Mouse (Mus musculus) stomach, embryonic 16.5 days (tissue): ENCODE measurements at regions not wholly inside any gene's neighbourhood (a gene's known extent, or its start where the extent isn't known, plus 50 kb on each side); places are given as distances from the start of the nearest gene placed in this dataset.
A peak's percentile ranks its signal among the peaks of the same experiment; 100 is the strongest.

Source experiments
- ATAC-seq: fragments of 200-750 bp; cut with Nextera tagmentation; 2 replicates; pipeline ENCODE4 v1.8.0; 2017; ENCODE audit warnings: moderate number of reproducible peaks, moderate TSS enrichment; ENCODE audit not compliant: insufficient read depth, low FRiP score
- H3K27ac ChIP-seq: fragments of 300-500 bp; sonication (generic); 2 replicates; pipeline ENCODE4 v1.5.1; 2014; ENCODE audit warnings: low read length
- H3K27me3 ChIP-seq: fragments of 300-500 bp; sonication (generic); 2 replicates; pipeline ENCODE4 v1.6.1; 2014; ENCODE audit warnings: low read length, control low read depth, mixed read lengths; ENCODE audit not compliant: control insufficient read depth, insufficient read depth
- H3K36me3 ChIP-seq: fragments of 300-500 bp; sonication (generic); 2 replicates; pipeline ENCODE4 v1.6.1; 2014; ENCODE audit warnings: low read length; ENCODE audit not compliant: control insufficient read depth, insufficient read depth
- H3K4me1 ChIP-seq: fragments of 300-500 bp; sonication (generic); 2 replicates; pipeline ENCODE4 v1.6.1; 2014; ENCODE audit warnings: low read length, control low read depth, mixed read lengths; ENCODE audit not compliant: control insufficient read depth, insufficient read depth
- H3K4me2 ChIP-seq: fragments of 300-500 bp; sonication (generic); 2 replicates; pipeline ENCODE4 v1.6.1; 2014; ENCODE audit warnings: low read depth, low read length, mixed read lengths
- H3K4me3 ChIP-seq: fragments of 300-500 bp; sonication (generic); replicated peaks from 2 replicates; pipeline ENCODE4 v1.5.1; 2014; ENCODE audit warnings: mild to moderate bottlenecking, low read length
- H3K9ac ChIP-seq: fragments of 300-500 bp; sonication (generic); 2 replicates; pipeline ENCODE4 v1.6.1; 2014; ENCODE audit warnings: low read length
- H3K9me3 ChIP-seq: fragments of 300-500 bp; sonication (generic); replicated peaks from 2 replicates; pipeline ENCODE4 v1.6.1; 2016; ENCODE audit warnings: low read length, control low read depth; ENCODE audit not compliant: control insufficient read depth
- WGBS: fragments of 180-500 bp; shearing (Covaris S2); extraction: QIAGEN DNeasy Blood & Tissue Kit; methylation state at CpG from one replicate; pipeline ENCODE4 v1.1.7; 2014; 5-methylcytosine and 5-hydroxymethylcytosine counted together

DNA sequence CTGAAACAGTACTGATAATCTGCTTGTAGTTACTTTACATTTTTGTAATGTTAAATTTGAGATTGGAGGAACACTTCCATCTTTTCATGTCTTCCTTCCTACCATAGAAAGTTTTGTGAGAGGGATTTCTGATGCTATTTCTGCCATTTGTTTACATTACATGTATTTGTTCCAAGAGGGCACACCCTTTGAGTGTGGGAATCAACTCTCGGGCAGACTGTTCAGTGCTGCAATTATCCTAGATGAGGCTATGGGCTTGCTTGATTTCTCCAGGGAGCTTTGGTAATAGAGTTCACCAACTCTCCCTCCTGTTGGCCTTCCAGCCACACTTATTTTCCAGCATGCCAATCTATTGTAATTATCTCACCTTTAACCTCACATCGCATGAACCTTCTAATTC, 52.4 kb downstream of the Gm13691 start:
- Histone ChIP-seq H3K36me3 (no peaks in the 10 kb centered on the region), H3K27ac (no peak overlapping the region), H3K4me1 (no peaks in the 10 kb centered on the region), H3K27me3 (no peaks in the 10 kb centered on the region), H3K9ac (no peak overlapping the region), H3K4me3 (no peak overlapping the region), H3K9me3 (no peaks in the 10 kb centered on the region), H3K4me2 (no peak overlapping the region)
- no peak for ATAC-seq
- WGBS = 39% methylated on average over 2 of the region's 2 CpGs

DNA sequence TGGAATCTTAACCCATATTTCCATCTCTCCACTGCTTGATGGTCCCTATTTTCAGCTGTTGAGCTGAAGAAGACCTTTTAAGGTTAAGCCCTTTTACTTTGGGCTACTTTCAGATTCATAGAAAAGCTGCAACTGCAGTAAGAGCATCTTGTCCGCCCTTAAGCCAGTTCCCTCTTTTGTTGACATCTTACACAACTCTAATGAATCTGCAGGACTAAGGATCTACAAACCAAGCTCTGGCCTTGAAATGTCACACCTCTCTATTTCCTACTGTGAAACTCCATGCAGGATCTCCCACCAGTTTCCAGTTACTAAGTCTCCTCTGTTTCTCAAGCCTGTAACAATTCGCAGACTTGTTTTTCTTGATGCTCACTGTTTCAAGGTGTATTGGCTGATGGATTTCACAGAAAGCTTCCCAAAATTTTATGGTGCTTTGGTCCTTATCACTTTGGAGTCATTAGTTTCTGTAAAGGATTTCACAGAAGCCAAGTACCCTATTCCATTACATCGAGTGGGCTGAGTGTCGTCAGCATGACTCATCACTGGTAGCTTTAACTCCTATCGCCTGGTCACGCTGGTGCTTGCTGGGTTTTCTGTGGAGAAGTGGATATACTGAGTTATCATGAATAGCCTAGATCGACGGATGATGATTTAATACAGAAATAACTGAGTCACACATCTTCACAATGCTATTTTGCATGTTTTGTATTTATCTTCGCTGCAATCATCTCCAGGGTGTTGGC, 58.2 kb downstream of the Gm13691 start:
- Histone ChIP-seq H3K4me3 (no peak overlapping the region), H3K36me3 (no peaks in the 10 kb centered on the region), H3K27me3 (no peaks in the 10 kb centered on the region), H3K9me3 (no peaks in the 10 kb centered on the region), H3K4me1 (0 out of 2 replicates have a peak, but pooled peaks cover 2% of the 10 kb centered on the region), H3K4me2 (no peak overlapping the region), H3K27ac (no peak overlapping the region; the same call in none of the 2 replicates), H3K9ac (no peak overlapping the region)
- peak; percentile 40; the same call in 1 of the 2 replicates for ATAC-seq
- WGBS = 69% methylated on average over 9 of the region's 9 CpGs

DNA sequence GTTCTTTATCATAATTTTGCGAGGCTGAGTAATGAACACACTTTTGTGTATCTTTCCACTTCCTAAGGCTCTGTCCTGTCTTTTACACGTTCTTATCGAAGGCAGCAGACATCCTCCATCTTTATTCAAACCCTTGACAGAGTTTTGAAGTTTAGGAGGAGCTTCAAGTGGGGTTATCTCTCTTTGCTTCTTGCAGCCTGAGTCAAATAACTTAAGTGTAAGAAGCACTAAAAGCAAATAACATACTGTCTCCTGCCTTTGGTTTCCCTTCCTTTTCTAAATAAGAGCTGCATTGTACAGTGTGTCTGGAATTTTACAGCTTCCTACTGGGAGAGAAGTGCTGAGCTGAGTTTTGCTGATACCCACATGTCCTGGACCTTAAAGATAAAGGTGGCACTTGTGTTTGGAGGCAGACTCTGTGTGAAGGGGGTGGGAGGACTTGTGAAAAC, 61.6 kb downstream of the Gm13691 start:
- Histone ChIP-seq H3K36me3 (no peaks in the 10 kb centered on the region), H3K9me3 (no peaks in the 10 kb centered on the region), H3K27me3 (no peaks in the 10 kb centered on the region), H3K4me1 (0 out of 2 replicates have a peak, but pooled peaks cover 2% of the 10 kb centered on the region), H3K4me2 (no peak overlapping the region), H3K9ac (no peak overlapping the region), H3K27ac (no peak overlapping the region), H3K4me3 (no peak overlapping the region)
- 0 out of 2 replicates have a peak, but pooled peaks have one; percentile 66 for ATAC-seq
- 34% methylated on average over 3 of the region's 3 CpGs for WGBS

DNA sequence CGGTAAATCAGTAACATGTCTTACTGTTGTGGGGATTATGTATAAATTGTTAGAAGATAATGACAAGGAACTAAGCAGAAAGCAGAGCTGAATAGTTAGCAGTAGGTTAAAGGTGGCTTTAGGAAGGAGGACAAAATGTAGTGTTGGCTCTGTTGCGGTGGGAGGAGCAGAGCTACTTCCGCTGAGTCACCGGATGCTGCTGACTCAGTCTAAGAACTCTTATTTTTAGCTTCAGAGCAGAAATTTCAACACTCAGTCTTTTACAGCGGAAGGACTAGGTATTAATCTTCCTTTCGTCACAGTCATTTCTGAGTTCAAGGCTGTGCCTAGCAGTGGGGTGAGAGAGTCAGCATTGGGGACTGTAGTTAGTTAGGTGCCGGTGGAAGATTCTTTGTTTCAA, 68.9 kb downstream of the Gm13691 start:
- H3K27ac ChIP-seq = 0 out of 2 replicates have a peak overlapping the region, but pooled peaks have one; percentile 29
- H3K27me3 ChIP-seq = no peaks in the 10 kb centered on the region
- peaks cover 4% of the 10 kb centered on the region; the same call in 1 of the 2 replicates for H3K4me1 ChIP-seq
- H3K36me3 ChIP-seq = no peaks in the 10 kb centered on the region
- peak; percentile 83; the same call in 1 of the 2 replicates for ATAC-seq
- no peak overlapping the region for H3K4me3 ChIP-seq
- no peaks in the 10 kb centered on the region for H3K9me3 ChIP-seq
- H3K9ac ChIP-seq = no peak overlapping the region
- WGBS = 53% methylated on average over 7 of the region's 7 CpGs
- peak overlapping the region; percentile 6; the same call in 1 of the 2 replicates for H3K4me2 ChIP-seq

DNA sequence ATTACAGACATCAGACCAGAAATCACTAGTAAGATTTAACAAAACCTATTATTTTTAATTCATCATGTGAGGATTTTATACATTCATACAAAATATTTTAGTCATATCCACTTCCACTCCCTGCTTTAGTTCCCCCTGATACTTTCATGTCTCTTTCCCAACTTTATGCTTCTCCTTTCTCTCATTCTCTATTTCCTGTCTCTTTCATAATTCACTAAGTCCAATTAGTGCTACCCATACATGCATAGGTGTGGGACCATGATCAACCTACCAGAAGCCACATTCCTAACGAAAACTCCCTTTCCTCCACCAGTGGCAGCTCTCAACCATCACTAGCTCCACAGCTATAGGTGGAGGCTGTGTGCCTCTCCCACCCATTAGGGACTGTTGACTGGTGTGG, 70.9 kb downstream of the Gm13691 start:
- H3K4me3 ChIP-seq = no peak overlapping the region
- no peak overlapping the region for H3K27ac ChIP-seq
- 73% methylated on average over 1 of the region's 1 CpGs for WGBS
- no peaks in the 10 kb centered on the region for H3K27me3 ChIP-seq
- no peak overlapping the region for H3K4me2 ChIP-seq
- H3K9me3 ChIP-seq = no peaks in the 10 kb centered on the region
- H3K36me3 ChIP-seq = no peaks in the 10 kb centered on the region
- peaks cover 4% of the 10 kb centered on the region; the same call in 1 of the 2 replicates for H3K4me1 ChIP-seq
- no peak for ATAC-seq
- no peak overlapping the region for H3K9ac ChIP-seq

DNA sequence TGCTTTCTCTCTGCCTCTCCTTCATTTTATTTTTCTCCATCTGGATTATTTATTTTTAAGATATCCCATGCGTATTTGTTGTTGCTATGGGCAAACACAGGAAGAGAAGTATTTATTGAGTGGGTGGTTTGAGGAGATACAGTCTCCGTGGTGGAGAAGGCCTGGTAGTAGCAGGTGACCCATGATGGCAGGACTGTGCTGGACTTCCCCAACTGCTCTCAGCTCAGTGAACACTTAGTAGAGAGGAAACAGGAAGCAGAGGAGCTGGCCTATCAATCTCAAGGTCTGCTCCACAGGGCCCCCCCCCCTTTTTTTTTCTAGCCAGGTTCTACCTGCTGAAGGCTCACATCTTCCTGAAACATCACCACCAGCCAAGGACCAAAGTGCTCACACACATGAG, 74.0 kb downstream of the Gm13691 start:
- no peak overlapping the region for H3K4me2 ChIP-seq
- no peak for ATAC-seq
- WGBS = 63% methylated on average over 2 of the region's 2 CpGs

DNA sequence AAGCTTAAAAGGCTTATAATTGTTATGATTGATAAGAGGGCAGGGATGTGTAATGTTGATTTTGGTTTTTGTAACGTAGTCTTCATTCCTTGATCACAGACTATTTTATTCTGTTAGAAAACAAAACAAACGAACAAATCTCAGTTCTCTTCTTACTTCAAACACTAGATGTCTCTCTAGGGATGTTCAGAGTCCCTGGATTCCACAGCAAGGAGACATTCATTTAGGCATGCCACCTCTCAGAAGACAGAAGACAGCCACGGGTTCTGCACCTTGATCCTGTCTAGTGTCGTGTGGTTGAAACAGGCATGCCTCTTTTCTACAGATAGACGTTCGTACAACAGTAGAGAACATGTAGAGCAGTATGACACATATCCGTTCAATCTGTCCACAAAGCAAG, 74.7 kb downstream of the Gm13691 start:
- Histone ChIP-seq H3K9me3 (no peaks in the 10 kb centered on the region), H3K4me3 (no peak overlapping the region), H3K4me2 (no peak overlapping the region), H3K36me3 (no peaks in the 10 kb centered on the region), H3K9ac (no peak overlapping the region), H3K27me3 (no peaks in the 10 kb centered on the region), H3K4me1 (no peaks in the 10 kb centered on the region), H3K27ac (no peak overlapping the region)
- ATAC-seq = no peak
- WGBS = 47% methylated on average over 7 of the region's 7 CpGs

More for the DNA sequence above, 74.0 kb downstream of the Gm13691 start:
- Histone ChIP-seq H3K27ac (no peak overlapping the region), H3K27me3 (no peaks in the 10 kb centered on the region), H3K4me3 (no peak overlapping the region), H3K9ac (no peak overlapping the region), H3K9me3 (no peaks in the 10 kb centered on the region), H3K36me3 (no peaks in the 10 kb centered on the region), H3K4me1 (peaks cover 1% of the 10 kb centered on the region; the same call in 1 of the 2 replicates)

DNA sequence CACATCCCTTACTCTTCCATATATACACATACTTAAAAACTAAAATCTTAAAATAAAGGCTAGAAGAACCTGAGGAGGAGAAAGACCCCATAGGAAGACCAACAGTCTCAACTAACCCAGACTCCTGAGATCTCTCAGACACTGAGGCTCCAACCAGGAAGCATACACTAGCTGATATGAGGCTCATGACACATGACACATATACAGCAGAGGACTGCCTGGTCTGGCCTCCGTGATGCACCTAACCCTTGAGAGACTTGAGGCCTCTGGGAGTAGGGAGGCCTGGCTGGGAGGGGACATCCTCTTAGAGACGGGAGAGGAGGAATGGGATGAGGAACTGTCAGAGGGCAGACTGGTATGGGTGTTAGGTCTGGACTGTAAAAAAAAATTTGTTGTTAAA, 75.4 kb downstream of the Gm13691 start:
- Histone ChIP-seq H3K4me3 (no peak overlapping the region), H3K27me3 (no peaks in the 10 kb centered on the region), H3K4me1 (no peaks in the 10 kb centered on the region), H3K9ac (no peak overlapping the region), H3K9me3 (no peaks in the 10 kb centered on the region), H3K27ac (no peak overlapping the region), H3K36me3 (no peaks in the 10 kb centered on the region), H3K4me2 (no peak overlapping the region)
- ATAC-seq = no peak
- 84% methylated on average over 2 of the region's 2 CpGs for WGBS

DNA sequence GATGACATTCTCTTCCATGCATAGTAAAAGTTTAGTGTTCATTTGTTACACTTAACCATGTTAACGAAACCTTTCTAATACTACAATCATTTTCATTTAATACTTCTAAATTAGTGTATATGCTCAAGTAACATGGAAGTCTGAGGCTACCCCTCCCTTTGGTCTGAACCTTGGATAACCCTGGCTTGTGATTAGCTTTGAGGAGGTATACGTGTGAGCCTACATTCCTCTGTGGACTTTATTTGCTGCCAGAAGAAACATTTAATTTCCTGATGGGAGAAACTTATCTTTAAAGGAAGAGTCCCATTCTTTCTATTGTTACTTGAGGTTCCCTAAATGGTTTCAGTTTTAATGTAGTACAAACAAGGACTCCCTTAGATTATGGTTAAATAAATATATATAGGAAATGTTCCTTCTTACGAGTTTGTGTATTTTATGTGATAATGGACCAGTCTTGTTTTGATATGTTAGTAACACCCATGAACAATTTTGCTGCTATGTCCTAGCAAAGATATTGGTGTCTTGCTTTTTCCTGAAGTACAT, 75.9 kb downstream of the Gm13691 start:
- no peak for ATAC-seq
- H3K27me3 ChIP-seq = no peaks in the 10 kb centered on the region
- WGBS = 63% methylated on average over 3 of the region's 3 CpGs

More for the DNA sequence above, 75.9 kb downstream of the Gm13691 start:
- no peaks in the 10 kb centered on the region for H3K4me1 ChIP-seq
- no peak overlapping the region for H3K4me3 ChIP-seq
- H3K27ac ChIP-seq = no peak overlapping the region
- H3K36me3 ChIP-seq = no peaks in the 10 kb centered on the region
- H3K9ac ChIP-seq = no peak overlapping the region
- no peak overlapping the region for H3K4me2 ChIP-seq
- no peaks in the 10 kb centered on the region for H3K9me3 ChIP-seq
